Comparison of ENCODE assay signal across 23 mouse cellular contexts in genomic region chr10:78167333-78167732, GRCm38 (mm10). TPM values are rescaled to one million over a fixed set of nuclear protein-coding genes. Genes with fewer than 3 reads are reported as not detected.
A peak's percentile ranks its signal among the peaks of the same experiment; 100 is the strongest.
DNase-seq lines count a peak whose midpoint lies in the region; ATAC-seq lines count a peak whose summit lies in the region.
"Had no signal": no experiment of that assay in that cellular context is flagged by ENCODE, and none has a peak within 500 bp of the region (broad histone marks: within the 10 kb centered on the region; RNA-seq: fewer than 3 reads in every experiment).

No protein-coding gene starts in this region.

- peak; percentile 38 for DNase-seq in cerebellum, adult 11 months
- DNase-seq in midbrain, embryonic 14.5 days, result peak; percentile 4
- peak; percentile 74 for DNase-seq in cerebellum, adult 11-12 months
- DNase-seq in cerebellum, postnatal 14 days, result peak; percentile 79 to 80
- no peak for DNase-seq in adrenal gland, postnatal 10 days
- DNase-seq: adrenal gland, postnatal 14 days; gastrocnemius, postnatal 10 days; heart, adult 11 months; kidney, adult 11 months; kidney, postnatal 36 days; liver, postnatal 0 days; thymus, adult 18-20 months; thymus, postnatal 4 days had no signal

- no peaks in the 10 kb centered on the region for H3K27me3 ChIP-seq in midbrain, embryonic 14.5 days (ENCODE audit: control insufficient read depth, insufficient read depth, low read length)
- H3K27me3 ChIP-seq in midbrain, embryonic 13.5 days, result no peaks in the 10 kb centered on the region
- no peaks in the 10 kb centered on the region for H3K27me3 ChIP-seq in intestine, embryonic 15.5 days (replicated peaks)
- H3K27me3 ChIP-seq: kidney, embryonic 15.5 days; neural tube, embryonic 12.5 days had no signal

- no peak overlapping the region for H3K27ac ChIP-seq in midbrain, embryonic 14.5 days (replicated peaks; ENCODE audit: low read depth, low read length)
- no peak overlapping the region for H3K27ac ChIP-seq in midbrain, embryonic 13.5 days
- no peak overlapping the region for H3K27ac ChIP-seq in intestine, embryonic 15.5 days
- H3K27ac ChIP-seq: kidney, embryonic 15.5 days; macrophage; neural tube, embryonic 12.5 days had no signal

- no peaks in the 10 kb centered on the region for H3K9me3 ChIP-seq in midbrain, embryonic 14.5 days (ENCODE audit: control insufficient read depth, low read length)
- H3K9me3 ChIP-seq in midbrain, embryonic 13.5 days, result no peaks in the 10 kb centered on the region
- H3K9me3 ChIP-seq in intestine, embryonic 15.5 days, result no peaks in the 10 kb centered on the region
- H3K9me3 ChIP-seq: kidney, embryonic 15.5 days; neural tube, embryonic 12.5 days had no signal

- no peak overlapping the region for H3K4me2 ChIP-seq in midbrain, embryonic 14.5 days (ENCODE audit: low read length)
- H3K4me2 ChIP-seq in midbrain, embryonic 13.5 days (replicated peaks), result no peak overlapping the region
- H3K4me2 ChIP-seq in intestine, embryonic 15.5 days (replicated peaks), result no peak overlapping the region
- H3K4me2 ChIP-seq: heart, embryonic 11.5 days; kidney, embryonic 15.5 days; neural tube, embryonic 12.5 days had no signal

- peaks cover 11% of the 10 kb centered on the region for H3K4me1 ChIP-seq in midbrain, embryonic 14.5 days (ENCODE audit: control insufficient read depth, insufficient read depth, low read length)
- H3K4me1 ChIP-seq in midbrain, embryonic 13.5 days (replicated peaks), result peaks cover 28% of the 10 kb centered on the region
- H3K4me1 ChIP-seq in intestine, embryonic 15.5 days (replicated peaks), result peaks cover 14% of the 10 kb centered on the region

- peaks cover 67% of the 10 kb centered on the region for H3K36me3 ChIP-seq in midbrain, embryonic 14.5 days (ENCODE audit: control insufficient read depth, insufficient read depth, low read length)
- peaks cover 65% of the 10 kb centered on the region for H3K36me3 ChIP-seq in midbrain, embryonic 13.5 days
- H3K36me3 ChIP-seq in intestine, embryonic 15.5 days, result peaks cover 28% of the 10 kb centered on the region

- no peak overlapping the region for H3K9ac ChIP-seq in midbrain, embryonic 14.5 days (replicated peaks; ENCODE audit: low read length)
- no peak overlapping the region for H3K9ac ChIP-seq in midbrain, embryonic 13.5 days (replicated peaks)
- H3K9ac ChIP-seq in intestine, embryonic 15.5 days, result no peak overlapping the region
- H3K9ac ChIP-seq: kidney, embryonic 15.5 days; liver, postnatal 0 days; neural tube, embryonic 12.5 days had no signal

- ATAC-seq in cerebellum, adult (ENCODE audit: insufficient number of reproducible peaks, low FRiP score, low TSS enrichment), result no peak
- ATAC-seq in midbrain, embryonic 14.5 days (ENCODE audit: low FRiP score, low TSS enrichment), result no peak
- no peak for ATAC-seq in midbrain, embryonic 13.5 days
- ATAC-seq in intestine, embryonic 15.5 days, result no peak
- ATAC-seq: forebrain, embryonic 16.5 days; hindbrain, embryonic 16.5 days; liver, postnatal 0 days; lung, postnatal 0 days had no signal

- H3K4me3 ChIP-seq in midbrain, embryonic 14.5 days (replicated peaks; ENCODE audit: low read depth, low read length), result no peak overlapping the region
- no peak overlapping the region for H3K4me3 ChIP-seq in midbrain, embryonic 13.5 days (replicated peaks)
- no peak overlapping the region for H3K4me3 ChIP-seq in intestine, embryonic 15.5 days (replicated peaks)
- H3K4me3 ChIP-seq: kidney, embryonic 15.5 days; neural tube, embryonic 12.5 days had no signal

- WGBS in midbrain, embryonic 14.5 days, result 86% methylated on average over 7 of the region's 7 CpGs
- WGBS in midbrain, embryonic 13.5 days, result 91% methylated on average over 7 of the region's 7 CpGs
- 91% methylated on average over 7 of the region's 7 CpGs for WGBS in intestine, embryonic 15.5 days

RNA-seq across cellular contexts. Expression of gene D10Jhu81e, which starts 2.2 kb away (rescaled TPM):
- 17.9 and 56.8 TPM in 2 replicates for polyA plus RNA-seq in midbrain, embryonic 14.5 days (2014; fragmentation: Nextera tagmentation; extraction: Ambion mirVana)
- 20.3 and 22.7 TPM in 2 replicates for polyA plus RNA-seq in midbrain, embryonic 13.5 days (2015; fragmentation: Nextera tagmentation; extraction: Ambion mirVana)
- 34.9 and 37.2 TPM in 2 replicates for polyA plus RNA-seq in intestine, embryonic 15.5 days (2015; fragmentation: Nextera tagmentation; extraction: Ambion mirVana)
- 100 to 1,000 TPM; 253 to 281 TPM for total RNA-seq in adrenal gland, postnatal 10 days (2021)

RNA-seq across cellular contexts. Expression of gene Pwp2, which starts 17.6 kb away (rescaled TPM):
- polyA plus RNA-seq in midbrain, embryonic 14.5 days (2014; fragmentation: Nextera tagmentation; extraction: Ambion mirVana), result 13.7 and 15.2 TPM in 2 replicates
- polyA plus RNA-seq in midbrain, embryonic 13.5 days (2015; fragmentation: Nextera tagmentation; extraction: Ambion mirVana), result 16.8 and 18.1 TPM in 2 replicates
- 17.5 and 17.7 TPM in 2 replicates for polyA plus RNA-seq in intestine, embryonic 15.5 days (2015; fragmentation: Nextera tagmentation; extraction: Ambion mirVana)
- 10 to 100 TPM; 13.2 to 14.9 TPM for total RNA-seq in adrenal gland, postnatal 10 days (2021)
